Mouse (Mus musculus) c-Kit-positive CD71-negative TER-119-negative erythroid progenitor cells, embryonic 14.5 days (primary cell): ENCODE measurements around the gene Rxfp3.
A peak's percentile ranks its signal among the peaks of the same experiment; 100 is the strongest.

ENCODE experiments used
- DNase-seq: peaks from one replicate; pipeline ENCODE4 v3.0.0-alpha.2; 2013; ENCODE audit warnings: low read depth

The Rxfp3 gene

GRCm38 (mm10) chr15:11037711-11038110 lies at the start of gene Rxfp3:
Gene Rxfp3 (minus strand): TSS chr15:11037991.
- DNase-seq = no peak

GRCm38 (mm10) chr15:11084993-11085365 lies 47.2 kb upstream of the Rxfp3 start:
- DNase-seq = no peak

GRCm38 (mm10) chr15:11084241-11084992 lies 46.6 kb upstream of the Rxfp3 start:
- DNase-seq = no peak

GRCm38 (mm10) chr15:11083678-11084077 lies 45.9 kb upstream of the Rxfp3 start:
- DNase-seq = no peak

GRCm38 (mm10) chr15:11082961-11083569 lies 45.3 kb upstream of the Rxfp3 start:
- DNase-seq = no peak

GRCm38 (mm10) chr15:11075726-11076361 lies 38.1 kb upstream of the Rxfp3 start:
- no peak for DNase-seq

- DNase-seq = no peak
These were observed 30.1 kb upstream of the Rxfp3 start for GRCm38 (mm10) chr15:11067891-11068290.

GRCm38 (mm10) chr15:11066299-11066698 lies 28.5 kb upstream of the Rxfp3 start:
- DNase-seq = no peak

- no peak for DNase-seq
These were observed 27.9 kb upstream of the Rxfp3 start for GRCm38 (mm10) chr15:11065528-11066171.

- DNase-seq = no peak
These were observed 27.0 kb upstream of the Rxfp3 start, which contains the start of gene Adamts12 for GRCm38 (mm10) chr15:11064558-11065411. Gene Adamts12 (plus strand): TSS chr15:11064790.

GRCm38 (mm10) chr15:11064160-11064557 lies 26.4 kb upstream of the Rxfp3 start:
- DNase-seq = no peak

- no peak for DNase-seq
These were observed 25.1 kb upstream of the Rxfp3 start for GRCm38 (mm10) chr15:11062903-11063302.

GRCm38 (mm10) chr15:11054440-11055080 lies 16.8 kb upstream of the Rxfp3 start:
- DNase-seq = no peak

- DNase-seq = no peak
These were observed 16.1 kb upstream of the Rxfp3 start for GRCm38 (mm10) chr15:11053678-11054439.

- DNase-seq = no peak
These were observed 5.0 kb upstream of the Rxfp3 start for GRCm38 (mm10) chr15:11042828-11043227.

GRCm38 (mm10) chr15:11041229-11041628 lies 3.4 kb upstream of the Rxfp3 start:
- no peak for DNase-seq

- DNase-seq = no peak
These were observed 2.3 kb upstream of the Rxfp3 start for GRCm38 (mm10) chr15:11040067-11040466.

- peak; percentile 28 for DNase-seq
These were observed 685 bp upstream of the Rxfp3 start for GRCm38 (mm10) chr15:11038476-11038875.

GRCm38 (mm10) chr15:11037376-11037695 lies 455 bp downstream of the Rxfp3 start:
- DNase-seq = no peak

- no peak for DNase-seq
These were observed 1.0 kb downstream of the Rxfp3 start for GRCm38 (mm10) chr15:11036535-11037375.
